Mouse (Mus musculus) hindbrain, embryonic 14.5 days (tissue): ENCODE results near the gene Ccdc78. TPM values are rescaled to one million over a fixed set of nuclear protein-coding genes. Genes with fewer than 3 reads are reported as not detected.

Experiments used
- ATAC-seq: fragments of 200-750 bp; cut with Nextera tagmentation; 2 replicates; pipeline ENCODE4 v1.8.0; 2017; ENCODE audit warnings: moderate number of reproducible peaks, mild to moderate bottlenecking, moderate TSS enrichment, moderate library complexity; ENCODE audit not compliant: low FRiP score
- DNase-seq: peaks from one replicate; pipeline ENCODE4 v3.0.0-alpha.2; 2015; ENCODE audit warnings: low spot score
- H3K27ac ChIP-seq: fragments of 300-500 bp; sonication (generic); 2 replicates; pipeline ENCODE4 v1.5.1; 2014; ENCODE audit warnings: mild to moderate bottlenecking, moderate library complexity
- H3K27me3 ChIP-seq: fragments of 300-500 bp; sonication (generic); 2 replicates; pipeline ENCODE4 v1.6.1; 2014; ENCODE audit warnings: mild to moderate bottlenecking, low read length, mixed read lengths; ENCODE audit not compliant: control insufficient read depth, insufficient read depth
- H3K36me3 ChIP-seq: fragments of 300-500 bp; sonication (generic); replicated peaks from 2 replicates; pipeline ENCODE4 v1.6.1; 2014; ENCODE audit not compliant: control insufficient read depth, insufficient read depth
- H3K4me1 ChIP-seq: fragments of 300-500 bp; sonication (generic); replicated peaks from 2 replicates; pipeline ENCODE4 v1.6.1; 2014; ENCODE audit warnings: antibody characterized with exemption, low read length, mixed read lengths; ENCODE audit not compliant: control insufficient read depth, insufficient read depth
- H3K4me2 ChIP-seq: fragments of 300-500 bp; sonication (generic); replicated peaks from 2 replicates; pipeline ENCODE4 v1.6.1; 2014; ENCODE audit warnings: mild to moderate bottlenecking, moderate library complexity
- H3K4me3 ChIP-seq: fragments of 300-500 bp; sonication (generic); replicated peaks from 2 replicates; pipeline ENCODE4 v1.5.1; 2014; ENCODE audit warnings: mild to moderate bottlenecking, low read length
- H3K9ac ChIP-seq: fragments of 300-500 bp; sonication (generic); 2 replicates; pipeline ENCODE4 v1.6.1; 2014
- H3K9me3 ChIP-seq: fragments of 300-500 bp; sonication (generic); 2 replicates; pipeline ENCODE4 v1.6.1; 2016; ENCODE audit warnings: low read length; ENCODE audit not compliant: control insufficient read depth
- WGBS: fragments of 180-500 bp; shearing (Covaris S2); extraction: QIAGEN DNeasy Blood & Tissue Kit; methylation state at CpG from one replicate; pipeline ENCODE4 v1.1.7; 2014; 5-methylcytosine and 5-hydroxymethylcytosine counted together
- polyA plus RNA-seq: library from polyadenylated mRNA; unstranded; fragments of >200 nt; fragmentation: Nextera tagmentation; extraction: Ambion mirVana; gene quantifications from 2 replicates; pipeline ENCODE4 v1.2.1, GENCODE M21; 2014

Gene Ccdc78
- polyA plus RNA-seq, 1 experiment from 2014 or later: 0.41 TPM

GRCm38 (mm10) chr17:25828712-25829557, 42.6 kb downstream of the Ccdc78 start, which contains the start of gene Jmjd8:
Gene Jmjd8 (plus strand): TSS chr17:25828867.
- WGBS: under 1% methylated on average over 32 of the region's 32 CpGs

DNA sequence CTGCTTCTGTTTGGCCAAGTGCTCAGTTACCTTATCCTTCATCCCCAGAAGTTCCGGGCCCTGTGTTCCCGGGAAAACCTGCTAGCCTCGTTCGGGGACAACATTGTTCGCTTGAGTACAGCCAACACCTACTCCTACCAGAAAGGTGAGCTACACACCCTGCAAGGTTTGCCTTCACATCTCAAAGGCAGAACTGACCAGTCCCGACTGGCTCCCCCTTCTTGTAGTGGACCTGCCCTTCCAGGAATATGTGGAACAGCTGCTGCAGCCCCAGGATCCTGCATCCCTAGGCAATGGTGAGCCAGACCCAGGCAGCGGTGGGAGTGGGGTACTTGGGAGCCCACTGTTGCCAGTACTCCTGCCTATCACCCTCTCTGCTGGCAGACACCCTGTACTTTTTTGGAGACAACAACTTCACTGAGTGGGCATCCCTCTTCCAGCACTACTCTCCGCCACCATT, 43.2 kb downstream of the Ccdc78 start:
- Histone ChIP-seq H3K4me3 (peak overlapping the region; percentile 62), H3K27me3 (no peaks in the 10 kb centered on the region), H3K4me2 (peak overlapping the region; percentile 95), H3K9me3 (no peaks in the 10 kb centered on the region), H3K4me1 (peaks cover 65% of the 10 kb centered on the region), H3K27ac (peak overlapping the region; percentile 92), H3K36me3 (peaks cover 45% of the 10 kb centered on the region), H3K9ac (peak overlapping the region; percentile 90)
- ATAC-seq (no peak), DNase-seq (no peak)
- 44% methylated on average over 8 of the region's 8 CpGs for WGBS

More at GRCm38 (mm10) chr17:25828712-25829557, 42.6 kb downstream of the Ccdc78 start, which contains the start of gene Jmjd8:
- Histone ChIP-seq H3K4me2 (peak within 1 kb of the TSS; percentile 95), H3K36me3 (peaks cover 45% of the 10 kb centered on the region), H3K9me3 (no peaks in the 10 kb centered on the region), H3K27me3 (no peaks in the 10 kb centered on the region), H3K4me3 (peak within 1 kb of the TSS; percentile 62), H3K4me1 (peaks cover 65% of the 10 kb centered on the region), H3K9ac (peak within 1 kb of the TSS; percentile 90), H3K27ac (peak within 1 kb of the TSS; percentile 92)
- ATAC-seq (peak; percentile 58), DNase-seq (peak; percentile 84)

DNA sequence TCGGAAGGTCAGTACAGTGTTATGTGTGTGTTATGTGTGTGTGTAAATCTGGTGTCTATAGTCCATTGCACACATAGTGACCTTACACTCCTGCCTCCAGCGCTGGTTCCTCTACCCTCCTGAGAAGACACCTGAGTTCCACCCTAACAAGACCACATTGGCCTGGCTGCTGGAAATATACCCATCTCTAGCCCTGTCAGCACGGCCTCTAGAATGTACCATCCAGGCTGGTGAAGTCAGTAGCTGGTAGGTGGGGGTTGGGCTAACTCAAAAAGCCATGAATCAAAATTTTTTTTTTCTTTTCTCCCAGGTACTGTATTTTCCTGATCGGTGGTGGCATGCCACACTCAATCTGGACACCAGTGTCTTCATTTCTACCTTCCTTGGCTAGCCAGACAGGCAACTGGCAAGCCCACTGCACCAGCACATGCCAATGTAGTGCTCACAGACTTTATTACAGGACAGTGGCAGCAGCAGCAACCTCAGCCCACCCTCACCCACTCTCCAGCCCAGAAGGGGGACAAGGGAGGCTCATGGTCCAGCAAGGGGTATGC, 43.9 kb downstream of the Ccdc78 start:
- no peak overlapping the region for H3K27ac ChIP-seq
- H3K4me3 ChIP-seq: peak overlapping the region; percentile 62; the same call in 1 of the 2 replicates
- no peaks in the 10 kb centered on the region for H3K9me3 ChIP-seq
- H3K4me1 ChIP-seq: peaks cover 65% of the 10 kb centered on the region
- peak overlapping the region; percentile 95 for H3K4me2 ChIP-seq
- peaks cover 45% of the 10 kb centered on the region for H3K36me3 ChIP-seq
- H3K27me3 ChIP-seq: no peaks in the 10 kb centered on the region
- 81% methylated on average over 4 of the region's 4 CpGs for WGBS
- DNase-seq (no peak), ATAC-seq (no peak)
- no peak overlapping the region for H3K9ac ChIP-seq

DNA sequence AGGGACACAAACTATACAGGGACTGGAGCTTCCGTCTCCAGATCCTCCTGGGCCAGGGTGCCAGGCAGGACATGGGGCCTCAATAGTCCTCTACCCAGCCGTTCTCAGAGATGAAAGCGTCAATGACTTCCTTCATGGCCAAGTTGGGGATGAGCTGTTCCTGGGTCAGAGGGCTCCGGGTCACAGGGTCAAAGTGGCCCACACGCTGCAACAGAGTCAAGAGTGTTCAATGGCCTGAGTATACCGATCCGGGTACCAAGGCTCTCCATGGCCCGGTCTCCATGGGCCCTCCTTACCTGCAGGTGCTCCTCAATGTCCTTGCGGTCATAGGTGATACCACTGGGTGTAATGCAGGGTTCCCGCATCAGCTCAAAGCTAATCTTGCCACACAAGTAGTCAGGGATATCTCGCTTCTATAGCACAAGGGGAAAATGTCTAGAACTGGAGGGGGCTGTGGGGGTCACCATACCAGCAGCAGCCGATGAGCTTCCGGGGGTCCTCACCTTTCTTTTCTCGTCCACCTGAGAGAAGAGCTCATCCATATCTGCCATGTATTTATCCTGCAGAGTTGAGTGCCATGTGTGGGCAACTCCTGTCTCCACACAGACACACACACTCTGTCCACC, 44.5 kb downstream of the Ccdc78 start:
- Histone ChIP-seq H3K4me1 (peaks cover 67% of the 10 kb centered on the region), H3K9me3 (no peaks in the 10 kb centered on the region), H3K9ac (0 out of 2 replicates have a peak overlapping the region, but pooled peaks have one; percentile 86), H3K27ac (no peak overlapping the region), H3K36me3 (peaks cover 43% of the 10 kb centered on the region), H3K27me3 (no peaks in the 10 kb centered on the region), H3K4me2 (peak overlapping the region; percentile 96), H3K4me3 (peak overlapping the region; percentile 89)
- 88% methylated on average over 14 of the region's 14 CpGs for WGBS
- ATAC-seq (no peak), DNase-seq (no peak)

- H3K9ac ChIP-seq: peak overlapping the region; percentile 86
- 63% methylated on average over 21 of the region's 21 CpGs for WGBS
- H3K4me1 ChIP-seq: peaks cover 74% of the 10 kb centered on the region
- ATAC-seq (no peak), DNase-seq (no peak)
- H3K9me3 ChIP-seq: no peaks in the 10 kb centered on the region
- H3K36me3 ChIP-seq: peaks cover 36% of the 10 kb centered on the region
- peak overlapping the region; percentile 89 for H3K4me3 ChIP-seq
- H3K4me2 ChIP-seq: peak overlapping the region; percentile 96
- peak overlapping the region; percentile 98 for H3K27ac ChIP-seq
- no peaks in the 10 kb centered on the region for H3K27me3 ChIP-seq
Observed at GRCm38 (mm10) chr17:25831451-25832281, 45.3 kb downstream of the Ccdc78 start.

DNA sequence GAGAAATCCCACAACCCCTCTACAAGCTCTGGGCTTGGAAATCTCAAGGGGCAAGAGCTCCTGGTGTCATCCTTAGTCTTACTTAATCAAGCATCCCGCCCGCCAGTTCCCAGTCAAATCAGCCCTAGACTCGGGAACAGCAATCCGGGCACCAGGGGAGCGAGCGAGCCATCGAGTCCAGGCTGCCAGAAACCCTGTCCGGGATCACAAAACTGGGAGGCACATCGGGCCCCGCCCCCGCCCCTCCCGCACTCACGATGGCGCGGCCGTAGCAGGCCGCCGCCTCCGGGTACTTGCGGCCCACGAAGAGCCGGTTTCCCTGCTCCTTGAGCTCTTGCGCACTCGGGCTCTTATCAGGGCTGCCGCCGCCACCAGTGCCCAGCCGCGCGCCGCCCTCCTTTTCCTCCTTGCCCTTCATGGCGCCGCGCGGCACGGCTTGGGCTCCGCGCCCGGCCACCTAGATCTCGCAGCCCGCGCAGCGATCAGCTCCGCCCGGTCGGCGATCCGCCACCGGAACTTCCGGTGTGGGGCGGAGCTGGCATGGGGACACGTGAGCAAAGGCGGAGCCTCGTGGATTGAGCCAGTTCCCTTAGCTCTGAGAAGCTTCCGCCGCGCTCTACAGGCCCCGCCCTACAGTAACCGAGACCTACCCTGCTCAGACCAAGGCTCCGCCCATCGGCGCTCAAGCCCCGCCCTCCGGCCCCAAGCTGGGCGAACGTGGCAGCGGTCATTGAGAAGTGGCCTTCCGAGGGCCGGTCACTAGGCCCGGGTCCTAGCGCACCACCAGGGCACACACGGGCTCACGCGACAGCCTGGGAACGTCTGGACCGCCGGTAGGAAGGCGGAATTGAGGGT, 46.3 kb downstream of the Ccdc78 start:
- H3K9ac ChIP-seq: peak overlapping the region; percentile 86

GRCm38 (mm10) chr17:25833291-25833663, 46.9 kb downstream of the Ccdc78 start, which contains the start of gene Stub1:
Gene Stub1 (minus strand): TSS chr17:25833404.
- Histone ChIP-seq H3K9ac (peak within 1 kb of the TSS; percentile 86), H3K4me3 (peak within 1 kb of the TSS; percentile 89), H3K36me3 (peaks cover 28% of the 10 kb centered on the region), H3K4me1 (peaks cover 80% of the 10 kb centered on the region), H3K27me3 (no peaks in the 10 kb centered on the region), H3K4me2 (peak within 1 kb of the TSS; percentile 96), H3K9me3 (no peaks in the 10 kb centered on the region), H3K27ac (peak within 1 kb of the TSS; percentile 98)
- WGBS: under 1% methylated on average over 24 of the region's 24 CpGs
- peak; percentile 54 for ATAC-seq
- DNase-seq: peak; percentile 84

More for the DNA sequence above, 46.3 kb downstream of the Ccdc78 start:
- H3K27me3 ChIP-seq: no peaks in the 10 kb centered on the region
- peaks cover 29% of the 10 kb centered on the region for H3K36me3 ChIP-seq
- DNase-seq (peak; percentile 97), ATAC-seq (peak; percentile 91)
- H3K9me3 ChIP-seq: no peaks in the 10 kb centered on the region
- H3K4me3 ChIP-seq: peak overlapping the region; percentile 89
- peaks cover 79% of the 10 kb centered on the region for H3K4me1 ChIP-seq
- H3K4me2 ChIP-seq: peak overlapping the region; percentile 96
- WGBS: under 1% methylated on average over 74 of the region's 77 CpGs
- H3K27ac ChIP-seq: peak overlapping the region; percentile 98
